Mouse (Mus musculus): Measurements from ENCODE around the gene Agpat4.

- TF ChIP-seq CTCF (IDR thresholded peaks at IDR 0.05; ENCODE audit: low read depth, low read length) (no peak), POLR2A (IDR thresholded peaks at IDR 0.05; ENCODE audit: borderline replicate concordance, low read depth, low read length) (no peak)
Observed at GRCm38 (mm10) chr17:12076816-12077215, 41.7 kb upstream of the Agpat4 start.
